Mouse (Mus musculus) ovary, postnatal 14 days (tissue): ENCODE measurements around the gene Cd244a.

Experiments used
- DNase-seq: peaks from one replicate; pipeline ENCODE4 v3.0.0; 2022; ENCODE audit warnings: low spot score

Gene Cd244a

DNA sequence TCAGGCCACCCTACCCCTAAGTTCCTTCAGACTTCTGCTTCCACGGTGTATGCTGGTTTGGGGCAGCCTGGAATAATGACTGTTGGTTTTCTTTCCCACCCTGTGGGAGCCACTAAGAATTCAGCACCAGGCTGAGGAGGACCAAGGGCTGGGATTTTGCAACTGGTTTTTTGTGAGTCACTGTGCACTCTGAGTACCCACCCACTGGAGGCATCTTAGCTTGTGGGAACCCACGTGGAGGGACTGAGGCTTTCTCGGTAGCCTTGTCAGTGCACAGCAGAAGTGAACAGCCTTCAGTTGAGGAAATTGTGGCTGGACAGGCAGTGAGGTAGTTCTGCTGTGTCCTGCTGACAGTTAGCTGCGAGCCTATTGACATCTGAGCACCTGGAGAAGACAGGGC is at the start of gene Cd244a:
Gene Cd244a (plus strand): TSS at position 296 of the 400 bp plus-strand sequence.
- no peak for DNase-seq

DNA sequence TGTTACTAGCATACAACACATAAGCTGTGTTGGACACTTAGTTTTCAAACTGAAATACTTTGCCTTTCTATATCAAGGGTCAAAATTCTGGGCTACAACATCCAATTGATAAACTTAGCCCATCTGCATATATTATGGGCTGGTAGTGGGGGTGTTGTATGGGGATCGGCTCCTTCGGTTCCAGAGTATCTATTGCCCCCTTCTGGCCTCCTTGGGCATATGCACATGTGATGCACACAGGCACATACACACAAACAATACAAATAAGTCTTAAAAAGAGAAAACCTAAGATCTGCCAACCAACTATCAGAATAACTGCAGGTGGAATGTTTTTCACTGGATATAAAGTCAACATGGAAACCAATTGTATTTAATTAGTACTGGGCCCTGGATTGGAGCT is 45.8 kb upstream of the Cd244a start:
- DNase-seq, result no peak

DNA sequence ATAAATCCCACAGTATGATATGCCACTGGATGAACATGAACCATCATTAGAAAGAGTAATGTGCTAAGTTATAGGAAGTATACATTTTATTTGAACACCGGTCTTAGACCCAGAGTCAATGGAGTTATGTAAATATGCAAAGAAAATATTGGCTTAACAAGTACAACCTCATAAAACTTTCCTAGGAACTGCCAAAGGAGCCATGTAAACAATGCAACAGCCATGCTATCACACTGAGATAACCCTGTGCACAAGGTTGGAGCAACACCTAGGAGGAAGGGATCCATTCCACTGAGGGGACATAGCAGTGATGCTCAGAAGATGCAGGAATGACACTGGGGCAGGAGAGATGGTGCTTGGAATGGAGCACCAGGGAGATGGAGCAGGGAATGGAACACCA is 45.2 kb upstream of the Cd244a start:
- DNase-seq, result no peak

DNA sequence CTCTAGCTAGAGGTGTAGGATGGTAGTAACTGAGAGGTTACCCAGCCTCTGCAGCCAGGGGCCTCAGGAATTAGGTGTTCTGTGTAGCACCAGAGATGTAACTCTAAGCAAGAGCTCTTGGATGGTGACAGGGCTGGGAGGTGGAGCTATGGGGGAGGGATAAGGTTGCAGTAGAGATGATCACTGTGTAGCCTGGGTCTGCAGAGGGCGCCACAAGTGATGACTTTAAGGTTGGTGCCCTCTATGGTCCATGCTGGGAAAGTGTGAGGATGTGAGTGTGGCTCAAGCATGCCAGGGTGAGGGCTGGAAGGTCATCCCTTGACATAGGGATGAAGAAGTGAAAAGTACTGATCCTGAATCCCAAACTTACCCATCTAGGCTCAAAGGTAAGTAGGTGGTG is 44.0 kb upstream of the Cd244a start:
- DNase-seq, result no peak

DNA sequence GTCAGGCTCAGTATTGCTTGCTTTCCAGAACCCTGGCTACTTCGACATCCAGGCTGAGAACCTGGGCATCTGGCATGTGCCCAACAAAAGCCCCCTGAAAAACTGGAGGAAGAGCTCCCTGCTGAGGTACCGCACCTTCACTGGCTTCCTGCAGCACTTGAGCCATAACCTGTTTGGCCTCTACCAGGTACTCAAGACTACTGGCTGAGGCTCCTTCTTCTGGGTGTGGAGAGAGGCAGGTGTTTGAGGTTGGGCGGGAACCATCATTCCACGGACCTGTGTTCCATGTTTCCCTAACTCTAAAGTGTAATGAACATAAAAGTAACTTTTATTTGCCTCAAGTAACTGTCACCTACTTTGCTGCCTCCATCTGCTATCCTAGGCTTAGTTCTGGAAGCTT is 43.4 kb upstream of the Cd244a start:
- DNase-seq, result no peak

DNA sequence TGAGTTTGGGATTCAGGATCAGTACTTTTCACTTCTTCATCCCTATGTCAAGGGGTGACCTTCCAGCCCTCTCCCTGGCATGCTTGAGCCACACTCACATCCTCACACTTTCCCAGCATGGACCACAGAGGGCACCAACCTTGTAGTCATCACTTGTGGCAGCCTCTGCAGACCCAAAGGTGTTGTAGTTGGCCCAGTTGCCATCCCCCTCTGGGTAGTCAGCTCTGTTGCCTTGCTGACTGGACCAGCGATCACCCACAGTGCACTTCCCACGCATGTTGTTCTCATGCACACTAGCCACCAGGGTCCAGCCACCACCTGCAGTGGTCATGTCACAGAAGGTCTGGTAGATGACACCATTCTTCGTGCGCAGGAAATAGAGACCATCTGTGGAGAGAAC is 27.6 kb upstream of the Cd244a start:
- DNase-seq, result no peak

DNA sequence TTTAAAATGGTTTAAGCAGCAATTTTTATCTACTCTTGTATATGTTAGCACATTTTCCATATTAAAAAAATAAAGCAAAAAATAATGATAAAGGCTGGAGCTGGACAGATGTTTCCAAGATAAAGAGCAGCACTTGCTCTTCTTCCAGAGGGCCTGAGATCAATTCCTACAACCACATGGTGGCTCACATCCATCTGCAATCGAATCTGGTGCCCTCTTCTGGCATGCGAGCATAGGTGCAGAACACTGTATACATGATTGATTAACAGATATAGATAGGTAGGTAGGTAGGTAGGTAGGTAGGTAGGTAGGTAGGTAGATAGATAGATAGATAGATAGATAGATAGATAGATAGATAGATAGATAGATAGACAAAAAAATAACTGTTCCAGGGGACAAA is 26.2 kb upstream of the Cd244a start:
- no peak for DNase-seq

DNA sequence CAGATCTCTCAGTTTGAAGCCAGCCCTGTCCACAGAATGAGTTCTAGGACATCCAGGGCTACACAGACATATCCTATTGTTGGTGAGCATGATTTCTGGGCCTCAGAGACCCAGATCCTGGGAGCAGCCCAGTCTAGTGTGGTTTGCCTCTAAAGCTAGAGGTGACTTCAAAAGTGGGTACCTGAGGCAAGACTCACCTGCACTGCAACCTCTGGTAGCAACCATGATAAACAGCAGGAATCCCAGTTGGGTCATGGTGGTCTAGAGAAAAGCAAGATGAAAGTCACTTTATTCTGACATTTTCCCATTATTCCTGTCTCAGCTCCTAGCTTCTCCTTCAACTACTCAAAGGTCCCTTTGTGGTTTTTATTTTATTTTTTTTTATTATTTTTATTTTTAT is 24.4 kb upstream of the Cd244a start:
- no peak for DNase-seq

DNA sequence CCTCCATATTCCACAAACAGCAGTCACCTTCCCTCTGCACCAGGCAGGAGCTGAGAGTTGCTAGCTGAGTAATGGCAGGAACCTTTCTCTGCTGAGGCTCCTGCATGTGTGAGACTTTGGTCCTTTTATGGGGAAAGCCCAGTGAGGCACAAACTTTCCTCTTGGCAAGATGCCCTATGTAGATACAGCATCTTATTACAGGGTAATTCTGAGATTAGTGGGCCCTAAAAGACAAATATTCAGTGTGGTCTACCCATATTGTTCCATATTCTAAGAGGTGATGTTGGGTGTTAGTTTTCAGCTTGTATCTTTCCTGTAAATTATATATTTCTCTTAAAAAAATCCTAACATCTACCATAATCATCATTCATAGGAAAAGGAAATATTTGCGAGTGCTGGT is 23.8 kb upstream of the Cd244a start, which contains the start of gene Itln1:
Gene Itln1 (minus strand): TSS at position 101 of the 400 bp plus-strand sequence.
- DNase-seq, result no peak

DNA sequence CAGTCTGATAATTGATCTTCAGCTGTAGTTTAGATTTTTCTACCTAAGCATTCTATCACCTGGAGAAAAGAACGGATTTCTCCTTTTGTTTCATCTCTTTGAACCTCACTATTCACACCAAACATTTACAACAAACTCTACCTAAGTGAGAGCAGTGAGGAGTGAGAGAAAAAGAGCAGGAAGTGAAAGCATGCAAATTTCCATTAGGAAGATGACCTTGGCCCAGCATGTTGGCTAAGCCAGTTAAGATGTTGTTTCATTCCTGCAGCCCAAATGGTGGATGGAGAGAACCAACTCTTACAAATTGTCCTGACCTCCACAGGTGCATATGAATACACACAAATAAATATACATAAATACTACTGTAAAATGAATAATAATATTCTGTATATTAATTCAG is 18.3 kb upstream of the Cd244a start:
- no peak for DNase-seq

DNA sequence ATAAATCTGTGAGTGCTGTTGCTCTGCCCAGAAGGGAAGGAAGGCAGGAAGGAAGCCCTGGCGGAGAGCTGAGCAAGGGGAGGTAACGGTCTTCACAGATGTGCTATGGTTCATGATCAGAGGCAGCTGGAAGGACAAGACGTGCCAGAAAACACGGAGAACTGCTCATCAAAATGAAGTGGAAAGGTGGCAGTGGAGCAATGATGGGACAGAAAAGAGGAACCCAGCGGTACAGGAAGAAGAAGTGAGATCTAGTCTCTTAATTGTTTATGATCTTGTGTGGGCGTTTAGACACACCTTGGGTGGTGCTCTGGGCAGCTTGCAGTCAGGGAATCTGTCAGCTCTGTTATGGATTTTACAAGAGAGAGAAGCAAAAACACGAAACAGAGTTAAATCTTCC is 7.7 kb upstream of the Cd244a start:
- DNase-seq, result no peak

DNA sequence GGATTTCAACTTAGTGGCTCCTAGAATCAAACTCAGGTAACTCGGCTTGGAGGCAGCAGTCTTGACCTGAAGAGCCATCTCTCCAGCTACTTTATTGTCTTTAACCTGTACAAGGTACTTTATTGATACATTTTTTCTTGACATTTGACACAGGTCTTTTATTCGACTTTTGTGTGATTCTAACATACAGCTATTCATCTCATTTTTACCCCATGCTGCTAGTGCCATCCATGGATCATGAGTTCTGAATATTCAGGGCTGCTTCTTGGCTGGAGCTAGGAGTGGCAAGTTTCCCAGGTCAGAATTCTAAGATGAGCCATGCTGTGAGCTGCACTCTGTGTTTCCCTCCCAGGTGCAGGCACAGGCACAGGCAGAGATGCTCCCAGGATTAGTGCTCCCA is 6.8 kb upstream of the Cd244a start:
- no peak for DNase-seq

DNA sequence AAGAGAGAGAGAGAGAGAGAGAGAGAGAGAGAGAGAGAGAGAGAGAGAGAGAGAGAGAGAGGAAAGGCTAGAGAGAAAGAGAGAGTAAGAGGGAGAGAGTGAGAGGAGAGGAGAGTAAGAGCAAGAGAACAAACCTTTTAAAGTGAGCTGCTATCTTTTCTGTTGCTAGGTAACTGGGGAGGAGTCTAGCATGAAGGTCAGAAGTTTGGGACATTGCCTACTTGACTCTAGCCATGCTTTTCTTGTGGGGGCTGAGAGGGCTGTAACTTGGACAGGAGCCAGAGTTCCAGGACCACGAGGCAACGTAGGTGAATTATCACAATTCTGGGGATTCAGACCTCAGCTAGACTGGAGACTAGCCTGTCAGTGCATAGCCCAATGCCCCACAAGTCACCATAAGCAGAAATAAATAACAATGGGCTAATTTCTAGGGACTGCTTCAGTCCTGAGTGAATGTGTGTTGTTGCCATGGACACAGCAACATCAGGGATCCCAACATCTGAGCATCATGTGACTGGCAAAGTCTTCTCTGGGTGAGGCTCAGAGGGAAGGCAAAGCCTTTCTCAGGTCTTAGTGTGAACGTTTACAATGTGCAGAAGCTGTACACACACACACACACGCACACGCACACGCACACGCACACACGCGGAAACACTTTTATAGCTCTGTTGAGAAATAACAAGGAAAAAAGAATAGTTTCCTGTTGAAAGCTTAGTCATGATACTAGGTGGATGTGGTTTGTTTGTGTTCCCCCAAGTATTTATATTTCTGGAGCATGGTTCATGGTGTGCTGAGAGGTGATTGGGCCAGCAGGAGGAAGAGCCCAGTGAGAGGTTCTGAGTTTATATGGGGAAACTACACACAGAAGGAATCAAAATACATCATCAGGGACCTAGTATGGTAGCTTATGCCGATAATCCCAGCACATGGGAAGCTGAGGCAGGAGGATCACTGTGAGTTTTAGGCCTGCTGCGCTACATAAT is 5.3 kb upstream of the Cd244a start:
- no peak for DNase-seq

DNA sequence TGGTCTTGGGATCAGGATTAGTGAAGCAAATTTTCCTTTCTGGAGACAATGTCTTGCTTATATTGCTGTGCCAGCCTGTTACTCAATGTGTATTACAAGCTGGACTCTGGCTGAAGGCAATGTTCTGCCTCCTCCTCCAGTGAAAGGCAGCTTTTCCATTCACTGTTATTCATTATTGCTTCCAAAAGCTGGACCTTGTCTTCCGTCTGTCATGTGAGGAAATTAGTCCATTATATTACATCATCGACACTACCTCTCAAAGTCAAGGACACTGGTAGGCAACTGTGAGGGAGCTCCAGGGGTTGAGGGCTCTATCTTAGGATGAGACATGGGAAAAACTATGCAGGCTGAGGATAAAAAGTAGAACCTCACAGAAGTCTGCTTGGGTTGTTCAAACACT is 2.6 kb upstream of the Cd244a start:
- DNase-seq, result no peak

DNA sequence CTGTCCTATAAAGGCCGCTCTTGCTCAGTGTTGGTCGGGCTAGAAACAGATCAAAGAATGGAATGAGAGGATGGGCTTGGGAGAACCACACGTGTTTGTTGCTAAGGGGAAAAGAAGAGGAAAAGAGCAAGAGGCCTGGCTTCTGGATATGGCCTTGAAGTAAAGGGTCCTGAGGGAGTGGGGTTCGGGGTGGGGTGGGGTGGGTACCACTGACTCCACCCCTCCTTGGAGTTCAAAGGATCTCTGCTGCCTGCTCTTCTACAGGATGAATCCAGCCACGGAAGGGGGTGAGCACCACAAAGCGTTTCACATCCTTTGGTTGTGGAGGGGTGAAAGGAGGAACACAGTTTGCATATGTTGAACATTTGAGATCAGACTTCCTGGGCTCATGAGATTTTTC is 586 bp upstream of the Cd244a start:
- no peak for DNase-seq

DNA sequence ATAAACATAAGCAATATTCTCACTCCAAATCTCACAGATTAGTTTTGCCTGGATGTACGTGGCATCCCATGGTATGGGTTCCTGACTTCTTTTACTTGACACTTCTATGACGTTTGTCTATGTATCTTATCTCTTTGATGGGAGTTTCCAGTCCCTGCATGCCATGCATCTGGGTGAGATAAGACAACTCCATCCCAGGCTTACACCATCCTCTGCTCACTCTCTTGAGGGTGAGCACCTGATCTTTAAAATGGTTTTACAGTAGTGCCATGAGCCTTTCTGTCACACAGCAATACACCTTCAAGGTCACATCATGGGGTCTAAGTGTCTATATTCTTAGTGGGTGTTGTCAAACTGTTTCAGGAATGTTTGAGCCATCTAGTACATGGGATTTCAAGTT is 1.3 kb downstream of the Cd244a start:
- DNase-seq, result no peak

DNA sequence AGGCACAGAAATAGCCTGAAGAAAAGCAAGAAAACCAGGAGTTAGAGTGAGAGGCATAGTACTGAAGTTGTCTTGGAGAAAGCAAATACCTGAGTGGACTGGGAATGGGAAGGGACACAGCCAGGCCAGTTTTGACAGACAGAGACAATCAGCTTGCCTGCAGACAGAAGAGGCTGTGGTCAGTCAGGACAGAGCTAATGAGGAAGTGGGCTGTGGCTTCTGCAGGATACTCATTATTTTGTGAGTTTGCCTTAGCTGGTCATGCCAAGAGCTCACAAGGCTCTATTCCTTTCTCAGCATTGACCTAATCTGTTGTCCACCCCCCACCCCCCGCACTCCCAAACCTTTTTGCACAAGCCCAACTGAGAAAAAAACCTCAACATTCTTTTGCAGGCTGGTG is 2.2 kb downstream of the Cd244a start:
- DNase-seq, result no peak

DNA sequence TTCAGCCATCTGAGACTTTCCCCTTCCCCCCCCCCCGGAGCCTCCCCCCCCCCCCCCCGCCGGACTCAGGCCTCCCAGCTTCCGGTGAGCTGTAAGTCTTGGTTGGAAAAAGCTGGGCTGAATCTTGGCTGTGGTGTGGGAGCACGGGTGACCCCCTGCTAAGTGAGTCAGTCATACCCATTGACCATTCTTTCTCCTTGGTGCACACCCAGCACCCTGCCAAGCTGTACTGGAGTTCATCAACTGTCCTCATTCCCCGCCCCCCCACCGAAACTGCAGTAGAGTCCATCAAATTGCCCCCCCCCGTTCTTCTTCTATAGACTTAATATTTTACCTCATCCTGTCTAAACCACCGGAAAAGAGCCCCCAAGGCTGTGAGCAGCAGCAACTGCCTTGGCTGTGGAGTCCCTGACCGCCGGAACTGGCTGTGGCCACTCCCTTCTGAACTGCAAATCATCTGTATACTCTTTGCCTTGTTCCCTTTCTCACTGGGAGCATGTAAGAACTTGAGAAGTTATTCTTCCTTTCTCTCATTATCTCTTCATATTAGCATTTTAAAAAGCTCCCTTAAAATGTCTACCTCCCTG is 2.7 kb downstream of the Cd244a start:
- no peak for DNase-seq

DNA sequence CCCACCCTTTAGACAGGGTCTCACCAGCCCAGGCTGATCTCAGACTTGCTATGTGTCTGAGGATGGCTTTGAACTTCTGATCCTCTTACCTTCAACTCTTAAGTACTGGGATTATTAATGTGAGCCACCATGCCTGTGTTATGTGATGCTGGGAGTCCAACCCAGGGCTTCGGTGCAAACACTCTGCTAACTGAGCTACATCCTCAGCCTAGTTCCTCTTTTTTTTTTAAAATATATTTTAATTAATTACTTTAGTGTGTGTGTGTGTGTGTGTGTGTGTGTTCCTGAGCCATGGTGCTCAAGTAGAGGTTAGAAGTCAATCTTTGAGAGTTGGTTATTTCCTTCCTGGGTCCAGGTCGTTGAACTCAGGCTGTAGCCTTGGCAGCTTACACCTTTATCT is 4.0 kb downstream of the Cd244a start:
- no peak for DNase-seq

DNA sequence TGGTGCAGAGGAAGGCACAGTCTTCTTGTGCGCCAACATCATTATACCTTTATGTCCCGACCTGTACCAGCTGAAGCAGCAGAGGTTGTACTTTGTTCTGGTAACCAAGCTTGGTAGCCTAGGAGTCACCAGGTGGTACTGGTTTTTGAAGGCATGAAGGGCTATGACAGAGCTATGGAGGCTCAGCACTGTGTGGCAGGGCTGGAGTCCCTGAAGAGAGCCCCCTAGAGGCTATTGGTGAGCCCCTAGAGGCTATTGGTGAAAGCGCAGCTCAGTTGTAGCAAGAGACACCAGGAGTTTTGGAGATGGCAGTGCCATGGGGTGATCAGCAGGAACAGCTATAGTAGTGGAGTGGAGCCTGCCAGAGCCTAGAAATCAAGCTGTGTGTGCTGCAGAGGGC is 5.3 kb downstream of the Cd244a start:
- no peak for DNase-seq

DNA sequence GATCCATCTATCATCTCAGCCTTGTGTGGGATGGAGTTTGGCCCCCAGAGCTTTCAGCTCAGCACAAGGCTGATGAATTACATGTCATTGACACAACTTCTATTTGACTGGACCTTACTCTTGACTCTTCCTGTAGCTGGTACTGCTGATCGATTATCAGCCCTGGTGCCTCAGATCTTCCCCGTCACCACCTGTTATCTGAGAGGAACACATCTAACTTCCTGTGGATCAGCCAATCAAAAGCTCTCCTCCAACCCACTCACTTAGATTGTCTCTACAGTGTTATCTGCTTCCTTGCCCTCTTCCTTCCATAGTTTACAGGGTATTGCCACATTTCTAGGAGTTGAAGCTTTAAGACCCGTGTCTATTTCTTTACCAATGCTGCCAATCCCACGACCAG is 6.9 kb downstream of the Cd244a start:
- DNase-seq, result no peak

DNA sequence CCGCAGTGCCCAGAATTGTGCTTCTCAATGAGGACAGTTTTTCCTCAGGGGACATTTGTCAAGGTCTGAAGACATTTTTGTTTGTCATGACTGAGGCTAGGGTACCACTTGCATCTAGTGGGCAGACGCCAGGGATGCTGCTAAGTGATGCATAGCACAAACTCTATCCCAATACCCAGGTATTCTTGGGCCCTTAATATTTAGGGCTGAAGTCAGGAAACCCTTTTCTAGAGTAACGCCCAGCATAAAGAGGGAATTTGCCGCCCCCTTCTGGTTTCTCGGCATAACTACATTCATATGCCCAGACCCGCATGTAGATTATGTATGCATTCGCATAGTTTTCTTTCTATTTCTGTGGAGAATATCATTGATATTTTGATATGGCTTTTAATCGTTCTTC is 7.8 kb downstream of the Cd244a start:
- DNase-seq, result peak; percentile 35

DNA sequence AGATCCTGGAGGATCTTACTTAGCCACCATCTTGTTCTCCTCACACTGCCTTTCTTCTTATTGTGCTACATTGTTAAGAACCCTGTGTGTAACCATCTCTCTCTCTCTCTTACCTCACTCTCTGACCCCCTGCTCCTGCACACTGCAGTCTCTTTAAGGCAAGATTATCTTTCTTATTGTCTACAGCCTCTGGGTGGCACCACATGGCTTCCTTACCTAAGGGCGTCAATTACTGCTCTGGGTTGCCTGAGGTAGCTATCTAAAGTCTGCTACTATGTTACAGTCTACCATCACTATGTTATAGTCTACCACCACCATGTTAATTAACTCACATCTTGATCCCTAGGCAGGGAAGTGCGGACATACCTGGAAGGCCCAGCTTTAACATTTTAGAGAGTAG is 9.4 kb downstream of the Cd244a start:
- no peak for DNase-seq

DNA sequence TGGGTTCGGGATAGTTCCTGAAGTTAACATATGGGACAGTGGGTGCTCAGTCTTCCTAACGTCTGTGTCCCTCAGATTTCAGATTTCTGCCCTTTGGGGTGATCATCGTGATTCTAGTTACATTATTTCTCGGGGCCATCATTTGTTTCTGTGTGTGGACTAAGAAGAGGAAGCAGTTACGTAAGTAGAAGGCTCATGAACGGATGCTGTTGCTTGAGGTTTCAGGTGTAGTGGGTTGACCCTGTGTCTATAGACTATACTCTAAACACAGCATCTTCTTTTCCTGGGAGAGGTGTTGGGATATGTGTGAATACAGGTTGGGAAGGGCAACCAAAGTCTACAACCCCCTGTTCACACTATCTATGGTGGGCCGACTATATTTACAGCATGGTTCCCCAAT is 18.2 kb downstream of the Cd244a start:
- no peak for DNase-seq
